Mouse (Mus musculus): ENCODE measurements at regions not wholly inside any gene's neighbourhood (a gene's known extent, or its start where the extent isn't known, plus 50 kb on each side); places are given as distances from the start of the nearest gene placed in this dataset.
"Not testable (repeated sequence)": the region's sequence is repeated elsewhere in the genome, so short reads cannot be mapped to it uniquely, and the experiment has no call there.

DNA sequence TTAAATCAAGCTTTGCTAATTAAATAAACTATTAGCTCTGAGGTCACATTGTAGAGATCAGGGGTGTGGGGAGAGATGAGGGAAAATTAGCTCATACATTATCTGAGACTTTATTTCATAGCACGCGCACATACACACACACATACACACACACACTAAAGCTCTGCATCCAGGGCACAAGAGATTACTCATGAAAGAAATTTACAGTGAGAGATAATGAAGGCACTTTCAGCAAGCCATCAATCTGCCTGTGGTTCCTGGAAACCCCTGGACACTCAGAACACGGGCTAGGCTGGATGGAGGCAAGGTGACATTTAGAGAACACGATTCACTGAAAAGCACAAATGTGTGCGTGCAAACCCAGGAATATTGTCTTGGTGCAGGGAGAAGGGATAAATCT is 60.2 kb downstream of the Scg2 start:
- no peak for DNase-seq (ENCODE audit: low read depth)

- DNase-seq (ENCODE audit: low read depth): no peak
Observed at GRCm38 (mm10) chr1:79374811-79375210, 65.1 kb downstream of the Scg2 start.

DNA sequence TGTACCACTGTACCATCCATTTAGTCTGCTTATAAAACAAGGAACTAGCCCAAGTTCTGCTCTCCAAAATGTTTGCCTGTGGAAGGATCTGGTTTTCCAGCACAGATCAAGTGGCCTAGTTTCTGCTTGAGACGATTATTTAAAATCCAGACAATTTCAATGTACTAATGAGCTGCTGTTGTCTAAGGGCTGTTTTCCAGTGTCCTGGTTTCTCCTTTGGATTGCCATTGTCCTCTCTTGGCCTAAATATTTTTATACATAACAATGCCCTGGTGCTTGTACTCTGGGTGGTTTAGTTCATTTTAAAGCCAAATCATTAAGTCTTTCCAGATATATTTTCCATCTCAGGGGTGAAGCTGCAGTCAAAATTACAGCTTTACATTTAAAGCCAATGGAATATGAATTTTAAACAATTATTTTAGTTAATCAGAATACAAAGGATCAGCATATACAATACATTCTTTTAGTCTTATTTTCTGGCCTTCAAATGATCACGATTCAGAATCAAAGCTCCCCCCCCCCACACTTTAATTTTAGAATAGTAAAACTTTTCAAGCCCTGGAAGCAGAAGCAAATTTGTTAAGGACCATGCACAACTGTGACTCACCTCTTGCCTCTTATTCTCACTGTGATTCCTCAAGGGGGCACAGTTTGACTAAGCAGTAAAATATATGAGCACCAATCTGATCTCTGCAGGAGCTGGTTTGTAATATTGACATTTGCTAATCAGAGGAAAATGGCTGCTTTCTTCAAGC is 82.5 kb downstream of the Scg2 start:
- no peak for DNase-seq (ENCODE audit: low read depth)

GRCm38 (mm10) chr1:79346511-79346910 is 93.4 kb downstream of the Scg2 start:
- no peak for DNase-seq (ENCODE audit: low read depth)

GRCm38 (mm10) chr1:79335480-79336114 is 104.3 kb downstream of the Scg2 start:
- no peak for DNase-seq (ENCODE audit: low read depth)

DNA sequence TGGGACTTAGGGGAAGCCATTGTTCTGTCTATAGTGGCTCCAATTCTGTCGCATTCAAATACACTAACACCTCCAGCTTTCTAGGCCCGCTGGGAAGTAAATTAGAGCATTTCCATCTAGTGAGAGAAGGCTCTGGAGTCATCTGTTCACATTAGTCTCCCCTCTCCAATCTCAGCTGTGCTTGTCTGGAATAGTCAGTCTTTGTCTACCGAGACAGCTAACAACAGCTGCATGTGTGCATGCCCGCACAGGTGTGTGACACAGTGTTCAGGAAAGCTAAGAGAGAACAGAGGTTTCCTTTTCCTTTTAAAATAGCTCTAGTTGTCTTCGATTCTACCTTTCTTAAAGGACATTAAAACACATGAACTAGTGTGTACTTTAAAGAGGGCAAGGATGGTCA is 122.7 kb downstream of the Scg2 start:
- DNase-seq (ENCODE audit: low read depth): no peak

- DNase-seq (ENCODE audit: low read depth): peak; percentile 1
Observed at GRCm38 (mm10) chr1:79314774-79315173, 125.1 kb downstream of the Scg2 start.

- no peak for DNase-seq (ENCODE audit: low read depth)
Observed at GRCm38 (mm10) chr1:79312153-79312552, 127.8 kb downstream of the Scg2 start.

GRCm38 (mm10) chr1:79303602-79304001 is 136.3 kb downstream of the Scg2 start:
- no peak for DNase-seq (ENCODE audit: low read depth)

DNA sequence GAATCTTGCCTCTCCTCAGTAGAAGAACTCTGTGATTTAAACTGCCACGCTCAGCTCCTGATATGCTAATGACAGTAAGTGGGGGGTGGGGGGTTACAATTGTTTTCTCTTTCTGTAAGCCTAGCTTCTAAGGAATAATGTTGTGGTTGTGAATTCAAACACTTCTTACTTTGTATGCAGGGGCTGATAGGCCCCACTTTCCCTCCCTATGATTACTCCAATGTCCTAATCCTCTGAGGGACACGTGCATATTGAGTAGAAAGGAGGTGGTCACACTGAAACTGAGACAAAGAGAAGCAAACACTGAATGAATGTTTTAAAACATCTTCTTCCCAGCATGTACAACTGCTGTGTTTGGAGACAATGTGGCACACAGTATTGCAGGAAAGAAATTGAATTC is 140.3 kb downstream of the Scg2 start:
- no peak for DNase-seq (ENCODE audit: low read depth)

- DNase-seq (ENCODE audit: low read depth): no peak
Observed at GRCm38 (mm10) chr1:79259726-79260125, 180.2 kb downstream of the Scg2 start.

GRCm38 (mm10) chr1:79212970-79213369 is 226.9 kb downstream of the Scg2 start:
- no peak for DNase-seq (ENCODE audit: low read depth)

DNA sequence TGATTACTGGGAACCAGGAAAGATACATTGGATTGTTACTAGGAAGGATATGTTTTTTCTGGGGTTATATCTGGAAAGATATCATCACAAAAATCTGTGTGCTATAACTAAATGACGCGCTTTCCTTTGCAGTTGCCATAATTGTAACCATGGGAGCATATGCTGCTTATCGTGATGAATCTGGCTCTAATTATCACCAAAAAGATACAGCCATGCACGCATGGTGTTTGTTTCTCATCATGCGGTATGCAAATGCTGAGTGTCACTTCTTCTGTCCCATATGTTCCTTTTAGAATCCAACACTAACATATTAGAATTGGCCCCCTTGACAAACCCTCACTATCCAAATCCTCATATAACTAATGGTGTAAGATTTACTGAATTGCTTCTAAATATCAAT is 227.4 kb downstream of the Scg2 start:
- no peak for DNase-seq (ENCODE audit: low read depth)

DNA sequence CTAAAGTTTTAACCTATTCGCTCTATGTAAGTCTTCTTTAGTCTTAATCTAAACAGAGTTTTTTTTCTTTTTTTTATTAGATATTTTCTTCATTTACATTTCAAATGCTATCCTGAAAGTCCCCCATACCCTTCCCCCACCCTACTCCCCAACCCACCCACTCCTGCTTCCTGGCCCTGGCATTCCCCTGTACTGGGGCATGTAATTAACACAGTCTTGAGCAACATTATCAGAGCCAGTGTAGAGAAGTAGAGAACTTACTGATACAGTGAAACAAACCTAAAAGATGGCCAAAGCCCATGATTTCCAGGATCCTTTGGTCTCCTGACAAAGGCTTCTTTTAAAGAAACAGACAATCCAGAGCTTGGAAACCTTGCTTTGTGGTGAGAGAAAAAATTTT is 227.9 kb downstream of the Scg2 start:
- not testable (repeated sequence) for DNase-seq (ENCODE audit: low read depth)

DNA sequence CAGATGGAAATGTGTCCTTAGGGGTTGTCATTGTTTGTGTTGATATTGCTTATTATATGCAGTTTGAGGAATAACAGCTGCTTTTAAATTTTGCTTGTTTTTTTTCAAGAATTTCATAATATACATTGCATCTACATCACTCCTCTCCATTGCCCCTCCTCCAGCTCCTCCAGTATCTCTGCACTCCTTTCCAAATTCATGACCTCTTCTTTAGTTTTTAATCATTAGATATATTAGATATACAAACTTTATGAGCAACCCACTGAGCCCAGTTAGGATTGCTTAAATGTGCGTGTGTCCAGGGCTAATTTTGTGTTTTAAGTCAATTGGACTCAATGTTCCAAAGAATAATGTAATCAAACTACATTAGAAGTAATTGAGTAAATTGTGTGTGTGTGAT is 232.7 kb downstream of the Scg2 start:
- no peak for DNase-seq (ENCODE audit: low read depth)

DNA sequence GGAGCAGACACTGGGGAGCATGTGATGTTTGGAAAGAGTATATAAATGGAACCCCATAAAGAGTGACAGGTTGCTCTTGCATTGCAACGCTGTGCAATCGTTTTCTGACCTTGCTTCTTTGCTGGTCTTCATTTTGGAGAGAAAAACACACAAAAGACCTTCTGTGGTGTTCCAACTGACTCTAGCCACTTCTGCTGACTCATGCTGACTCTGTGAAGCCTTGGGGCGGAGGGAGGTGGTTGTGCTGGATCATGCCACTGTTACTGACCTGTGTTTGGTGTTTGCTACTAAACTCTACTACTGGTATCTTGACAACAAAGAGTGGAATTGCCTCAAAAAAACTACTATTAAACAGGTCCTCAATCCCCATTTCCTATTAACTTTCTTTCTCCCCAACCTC is 242.2 kb downstream of the Scg2 start:
- no peak for DNase-seq (ENCODE audit: low read depth)

- no peak for DNase-seq (ENCODE audit: low read depth)
Observed at GRCm38 (mm10) chr1:79191031-79191430, 248.9 kb downstream of the Scg2 start.

DNA sequence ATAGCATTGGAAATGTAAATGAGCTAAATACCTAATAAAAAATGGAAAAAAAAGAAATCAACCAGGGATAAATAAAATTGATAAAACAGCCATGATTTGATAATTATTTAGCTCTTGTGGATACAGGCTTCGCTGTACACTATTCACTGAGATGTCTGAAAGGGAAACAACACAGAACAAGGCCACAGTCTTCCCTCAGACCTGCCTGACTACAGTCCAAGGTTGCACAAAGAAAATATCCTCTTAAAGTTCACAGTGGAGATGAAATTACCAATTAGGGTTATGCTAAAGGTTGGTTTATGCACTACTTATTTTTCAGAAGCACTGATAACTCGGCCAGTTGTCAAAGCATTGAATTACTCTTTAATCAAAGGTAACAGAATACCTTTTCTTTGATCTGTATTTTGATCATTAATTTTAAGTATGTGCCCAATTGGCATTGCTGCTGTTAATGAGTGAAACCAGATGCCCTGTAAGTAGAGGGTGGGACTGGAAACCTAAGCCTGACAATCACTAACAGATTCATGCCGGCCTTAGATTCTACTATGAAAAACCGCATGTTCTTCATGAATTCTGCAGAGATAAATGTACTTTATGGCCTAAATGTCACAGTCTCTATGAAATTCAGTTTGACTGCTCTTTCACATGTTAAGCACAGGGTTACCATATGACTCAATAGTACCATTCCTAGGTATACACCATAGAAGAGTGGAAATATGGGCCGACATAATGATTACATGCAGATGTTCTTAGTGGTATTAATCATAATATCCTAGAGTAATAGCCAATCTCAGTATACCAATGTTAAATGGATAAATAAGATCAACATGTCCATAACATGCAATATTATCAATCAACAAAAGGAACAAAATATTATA is 256.1 kb downstream of the Scg2 start:
- DNase-seq (ENCODE audit: low read depth): no peak

DNA sequence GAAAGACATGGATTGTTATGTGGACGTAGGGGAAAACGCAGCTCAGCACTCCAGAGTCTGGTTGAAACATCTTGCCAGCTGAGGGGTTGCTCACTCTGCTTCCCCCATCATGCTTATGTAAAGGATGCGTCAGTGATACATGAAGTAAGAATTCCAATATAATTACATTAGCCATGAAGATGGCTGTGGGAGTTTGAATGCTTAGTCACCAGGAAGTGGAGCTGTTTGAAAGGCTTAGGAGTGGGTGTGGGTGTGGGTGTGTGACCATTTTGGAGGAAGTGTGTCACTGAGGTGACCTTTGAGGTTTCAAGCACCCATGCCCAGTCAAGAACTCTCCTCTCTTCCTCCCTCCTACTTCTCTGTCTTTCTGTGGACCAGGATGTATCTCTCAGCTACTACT is 295.8 kb downstream of the Scg2 start:
- DNase-seq (ENCODE audit: low read depth): peak; percentile 2
